Mouse (Mus musculus) ZHBTc4 (cell line): ENCODE measurements at regions not wholly inside any gene's neighbourhood (a gene's known extent, or its start where the extent isn't known, plus 50 kb on each side); places are given as distances from the start of the nearest gene placed in this dataset.
A peak's percentile ranks its signal among the peaks of the same experiment; 100 is the strongest.

Experiments
- DNase-seq: peaks from one replicate; pipeline ENCODE4 v3.0.0-alpha.2; 2011; ENCODE audit warnings: low read depth, low spot score

DNA sequence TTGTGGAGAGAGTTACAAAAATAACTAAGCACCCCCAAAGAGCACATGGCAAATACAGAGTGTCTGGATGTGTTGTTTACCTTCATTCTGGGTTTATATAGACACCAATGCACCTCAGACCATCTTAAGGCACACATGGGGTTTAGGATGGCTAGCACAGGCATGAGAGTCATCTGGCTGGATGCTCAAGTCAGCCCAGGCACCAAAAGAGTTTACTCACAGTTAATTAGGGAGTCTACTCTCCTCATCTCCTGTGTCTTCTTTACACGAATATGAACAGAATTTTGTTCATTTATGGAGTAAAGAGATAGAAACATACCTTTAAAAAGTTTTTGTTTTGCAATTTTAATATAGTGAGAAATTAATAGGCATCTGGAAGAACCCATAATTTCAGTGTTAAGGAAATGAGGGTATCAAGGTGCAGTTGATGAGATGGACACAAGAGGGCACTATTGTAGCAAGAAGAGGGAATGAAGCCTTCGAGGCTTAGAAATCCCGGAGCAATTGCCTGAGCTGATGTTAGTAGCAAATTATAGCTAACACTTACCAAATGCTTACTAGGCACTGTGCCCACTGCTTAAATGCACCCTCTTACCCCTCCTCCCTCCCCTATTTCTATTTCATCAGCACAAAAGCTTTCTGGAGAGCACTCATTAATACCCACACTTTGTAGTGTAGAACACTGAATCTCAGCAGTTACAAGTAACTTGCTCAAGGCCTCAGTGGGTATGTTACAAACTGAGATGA is 174.6 kb downstream of the Eepd1 start:
- DNase-seq, result peak; percentile 45

DNA sequence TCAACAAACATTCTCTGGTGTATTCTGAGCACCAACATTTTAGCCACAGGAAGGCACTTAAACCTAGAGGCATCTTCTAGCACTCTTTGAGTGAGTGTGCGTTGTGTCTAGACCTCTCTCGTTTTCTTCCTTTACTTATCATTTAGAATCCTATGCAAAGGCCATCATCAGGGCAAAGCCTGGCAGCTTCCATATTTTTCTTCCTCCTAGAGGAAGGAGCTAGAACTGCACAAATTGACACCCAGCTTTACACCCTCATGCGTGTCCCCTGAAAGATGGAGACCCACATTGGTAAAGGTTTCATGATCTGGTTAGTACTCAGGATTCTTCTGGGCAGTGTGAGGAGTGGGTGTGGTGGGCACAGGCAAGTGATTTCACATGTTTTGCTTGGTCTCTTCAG is 175.2 kb downstream of the Eepd1 start:
- DNase-seq, result peak; percentile 7

DNA sequence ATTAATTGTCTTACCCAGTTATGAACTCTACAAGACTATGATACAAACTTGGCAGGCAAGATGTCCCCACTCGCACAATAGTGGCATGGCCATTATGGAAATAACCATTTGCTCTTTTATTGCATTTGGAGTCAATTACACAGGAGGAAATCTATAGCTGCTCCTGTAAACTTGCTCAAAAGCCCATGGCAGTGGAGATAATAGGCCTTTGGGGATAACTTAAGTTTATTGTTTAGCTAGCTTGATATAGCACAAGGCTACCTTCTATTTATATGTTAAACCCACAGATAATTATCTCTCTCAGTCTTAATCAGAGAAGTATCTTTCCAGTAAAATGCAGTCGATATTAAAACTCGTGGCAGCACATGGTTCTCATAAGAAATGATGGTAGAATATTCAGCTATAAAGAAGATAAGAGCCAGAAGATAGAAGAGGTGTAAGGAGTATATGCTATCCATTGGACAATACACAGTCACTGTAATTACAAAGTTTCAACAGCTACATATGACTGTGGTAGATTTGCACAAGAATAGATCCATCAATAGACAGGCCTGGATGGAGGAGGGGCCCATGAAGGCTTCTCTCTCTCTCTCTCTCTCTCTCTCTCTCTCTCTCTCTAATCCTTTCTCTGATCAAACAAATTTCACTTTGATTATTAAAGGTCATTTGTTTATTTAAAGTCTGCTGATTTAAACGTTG is 202.4 kb downstream of the Eepd1 start:
- no peak for DNase-seq

DNA sequence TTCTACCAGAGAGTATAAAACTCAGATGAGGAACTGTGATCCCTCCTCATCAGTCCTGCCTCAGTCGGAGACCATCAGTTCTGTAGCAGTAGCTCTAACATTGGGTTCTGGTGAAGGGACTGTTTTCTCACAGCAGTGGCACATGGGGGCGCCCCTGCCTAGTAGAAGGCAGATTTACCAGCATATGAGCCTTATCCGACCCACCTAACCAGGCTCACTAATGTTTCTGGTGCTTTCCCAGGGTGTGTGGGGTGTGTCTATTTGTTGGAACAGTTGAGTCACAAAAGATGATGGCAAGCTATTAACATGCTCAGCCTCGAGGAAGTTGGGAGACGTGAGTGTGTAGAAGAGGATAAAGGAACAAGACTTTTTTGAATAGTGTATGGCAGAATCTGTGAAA is 212.3 kb downstream of the Eepd1 start:
- DNase-seq, result peak; percentile 31

DNA sequence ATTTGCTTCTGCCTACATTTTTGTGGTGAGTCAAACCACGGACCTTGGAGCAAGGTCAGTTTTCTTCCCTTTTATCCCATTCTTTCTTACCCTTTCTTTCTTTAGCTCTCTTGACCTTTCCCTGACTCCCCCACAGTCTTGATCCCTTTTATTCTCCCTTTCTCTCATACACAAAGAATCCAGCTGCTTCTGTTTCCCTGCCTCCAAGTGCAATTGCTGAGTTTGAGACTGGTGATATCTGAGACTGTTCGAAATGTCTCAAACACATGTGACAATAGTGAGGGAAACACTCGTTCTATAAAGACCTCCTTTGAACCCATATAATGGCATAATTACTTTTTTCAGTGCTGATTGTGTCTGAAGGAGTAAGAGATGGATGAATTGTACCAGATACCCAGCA is 213.7 kb downstream of the Eepd1 start:
- DNase-seq, result no peak

DNA sequence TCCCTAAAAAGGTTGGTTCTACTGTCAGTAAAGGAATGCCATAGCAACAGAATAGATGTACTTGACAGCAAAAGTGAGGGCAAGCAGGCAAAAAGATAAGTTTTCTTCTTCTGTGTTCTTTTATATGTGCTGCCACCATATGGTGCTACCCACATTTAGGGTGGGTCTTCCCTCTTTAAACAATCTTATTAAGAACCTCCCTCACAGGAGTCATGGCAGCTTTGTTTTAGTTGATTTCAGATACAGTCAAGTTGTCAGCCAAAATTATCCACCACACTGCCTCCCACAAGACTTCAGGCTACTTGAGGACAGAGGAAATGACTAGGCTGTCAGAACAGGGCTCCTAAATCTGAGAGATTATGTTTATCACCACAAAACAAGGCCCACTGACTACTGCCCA is 232.3 kb downstream of the Eepd1 start:
- no peak for DNase-seq

DNA sequence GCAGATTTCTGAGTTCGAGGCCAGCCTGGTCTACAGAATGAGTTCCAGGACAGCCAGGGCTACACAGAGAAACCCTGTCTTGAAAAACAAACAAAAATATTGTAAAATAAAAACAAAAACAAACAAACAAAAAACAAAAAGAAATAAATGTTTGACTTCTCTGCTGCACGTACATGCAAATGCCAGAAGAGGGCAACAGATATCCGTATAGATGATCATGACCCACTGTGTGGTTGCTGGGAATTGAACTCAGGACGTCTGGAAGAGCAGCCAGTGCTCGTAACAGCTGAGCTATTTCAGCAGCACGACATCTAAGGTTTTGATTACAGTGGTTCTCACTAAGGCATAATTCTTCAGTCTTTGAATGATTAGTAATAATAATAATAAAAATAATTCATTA is 262.8 kb downstream of the Eepd1 start:
- DNase-seq, result peak; percentile 35

DNA sequence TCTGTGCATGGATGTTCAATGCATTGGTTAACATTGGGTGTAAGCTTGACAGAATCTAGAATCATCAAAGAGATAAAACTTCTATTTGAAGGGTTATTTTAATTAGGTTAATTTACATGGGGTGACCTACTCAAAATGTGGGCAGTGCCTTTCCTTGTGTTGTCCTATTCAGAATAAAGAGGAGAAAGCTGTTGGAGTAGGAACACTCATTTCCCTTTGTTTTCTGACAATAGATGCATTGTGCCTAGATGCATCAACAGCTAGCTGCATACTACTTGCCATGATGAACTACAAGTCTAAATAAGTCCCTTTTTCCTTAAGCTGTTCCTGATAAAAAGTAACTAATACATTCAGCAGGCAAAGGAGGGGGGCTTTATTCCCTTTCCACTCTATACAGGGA is 269.8 kb downstream of the Eepd1 start:
- peak; percentile 76 for DNase-seq

DNA sequence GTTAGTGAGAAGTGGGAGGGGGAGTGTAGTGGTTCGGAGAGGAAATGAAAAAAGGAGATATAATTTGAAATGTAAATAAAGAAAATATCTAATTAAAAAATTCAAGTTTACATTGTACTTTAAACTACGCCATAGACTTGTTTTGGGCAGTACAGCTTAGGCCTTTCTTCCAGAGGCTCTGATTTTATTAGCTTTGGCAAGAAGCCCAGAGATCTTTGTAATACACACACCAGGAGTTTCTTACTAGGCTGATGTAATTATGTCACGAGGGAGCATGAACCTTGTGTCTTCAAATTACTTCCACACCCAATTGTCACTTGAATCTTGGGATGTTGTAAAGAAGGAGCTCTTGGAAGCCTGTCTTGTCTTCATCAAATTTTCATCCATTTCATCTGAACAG is 292.6 kb downstream of the Eepd1 start:
- no peak for DNase-seq

DNA sequence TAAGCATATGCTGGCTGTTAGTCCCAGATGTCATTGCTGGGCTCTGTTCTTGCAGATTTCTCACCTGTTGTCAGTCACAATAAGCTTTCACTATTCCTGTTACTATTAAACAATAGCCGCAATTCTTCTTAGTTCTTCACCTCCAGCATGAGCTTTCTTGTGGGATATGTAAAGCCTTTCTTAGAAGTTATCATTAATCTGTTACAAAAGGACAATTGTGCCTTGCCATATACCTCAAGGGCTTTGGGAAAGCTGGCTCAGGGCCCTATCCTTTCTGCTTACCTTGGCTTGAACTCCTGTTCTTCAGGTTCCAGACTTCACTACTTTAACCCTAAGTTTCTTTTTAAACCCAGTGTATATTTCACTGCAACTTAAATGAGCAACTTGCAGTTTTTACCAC is 301.3 kb downstream of the Eepd1 start:
- DNase-seq, result no peak

DNA sequence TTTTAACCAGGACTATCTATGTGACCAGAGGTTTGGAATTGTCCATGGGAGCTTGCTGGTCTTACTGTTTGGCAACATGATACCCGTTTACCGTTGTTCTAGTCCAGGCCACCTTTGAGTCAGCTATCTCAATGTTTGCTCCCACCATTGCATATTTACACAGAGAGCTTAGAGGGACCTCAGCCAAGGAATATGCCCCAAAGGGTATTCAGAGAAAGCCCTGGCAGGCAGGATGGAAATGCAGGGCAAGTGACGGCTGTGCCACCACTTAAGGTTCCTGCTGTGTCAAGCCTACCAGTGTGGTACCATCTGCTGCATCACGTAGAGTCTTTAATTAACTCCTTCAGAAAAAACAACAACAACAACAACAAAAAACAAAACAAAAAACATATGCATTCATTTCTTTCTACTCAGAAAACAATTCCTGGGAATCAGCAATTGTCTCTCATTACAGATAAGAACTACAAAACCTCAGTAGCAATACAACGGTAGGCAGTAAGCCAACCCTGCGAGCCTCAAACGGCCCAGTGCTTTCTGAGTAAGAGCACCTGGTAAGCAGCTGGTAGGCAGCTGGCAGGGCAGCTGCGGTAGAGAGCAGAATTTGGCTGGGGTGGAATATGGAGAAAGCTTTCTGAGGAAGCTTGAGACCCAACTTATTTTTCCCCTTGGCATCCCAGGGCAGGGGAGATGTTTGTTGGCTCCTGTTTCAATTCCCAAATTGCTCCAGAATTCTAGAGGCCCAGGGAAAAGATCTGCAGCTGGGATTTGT is 314.0 kb downstream of the Eepd1 start:
- DNase-seq, result no peak

DNA sequence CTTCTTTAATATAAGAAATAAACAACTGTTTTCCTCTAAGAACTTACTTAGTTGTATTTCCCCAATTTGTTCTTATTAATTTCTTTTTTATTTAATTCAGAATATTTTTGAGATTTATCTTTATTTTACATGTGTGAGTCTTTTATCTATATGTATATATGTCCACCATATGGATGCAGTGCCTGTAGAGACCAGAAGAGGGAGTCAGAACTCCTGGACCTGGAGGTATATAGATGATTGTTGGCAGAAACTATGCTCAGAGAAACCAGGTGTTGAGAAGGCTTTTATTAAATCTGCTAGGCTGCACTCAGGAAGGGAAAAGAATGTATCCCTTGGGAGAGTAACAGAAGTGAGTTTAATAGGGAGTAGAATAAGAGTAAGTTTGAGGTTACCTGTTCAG is 328.2 kb downstream of the Eepd1 start:
- DNase-seq, result peak; percentile 54

DNA sequence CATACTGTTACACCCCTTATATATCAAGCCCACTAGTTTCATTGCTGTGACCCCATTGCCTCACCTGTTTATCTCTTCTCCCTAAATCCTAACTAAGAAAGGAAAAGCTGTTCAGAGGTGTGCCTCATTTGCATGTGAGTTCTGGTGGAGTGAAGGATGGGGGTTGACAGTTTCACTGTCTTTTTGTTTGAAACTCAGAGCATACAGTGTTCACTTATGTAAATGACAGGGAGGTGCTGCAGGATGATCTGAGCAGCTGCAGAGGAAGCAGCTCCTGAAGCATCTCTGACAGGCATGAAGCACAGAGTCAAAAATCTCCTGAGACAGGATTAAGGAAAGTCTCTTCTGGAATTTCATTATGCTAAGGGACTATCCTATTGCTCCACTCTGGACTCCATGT is 351.9 kb downstream of the Eepd1 start:
- peak; percentile 41 for DNase-seq

DNA sequence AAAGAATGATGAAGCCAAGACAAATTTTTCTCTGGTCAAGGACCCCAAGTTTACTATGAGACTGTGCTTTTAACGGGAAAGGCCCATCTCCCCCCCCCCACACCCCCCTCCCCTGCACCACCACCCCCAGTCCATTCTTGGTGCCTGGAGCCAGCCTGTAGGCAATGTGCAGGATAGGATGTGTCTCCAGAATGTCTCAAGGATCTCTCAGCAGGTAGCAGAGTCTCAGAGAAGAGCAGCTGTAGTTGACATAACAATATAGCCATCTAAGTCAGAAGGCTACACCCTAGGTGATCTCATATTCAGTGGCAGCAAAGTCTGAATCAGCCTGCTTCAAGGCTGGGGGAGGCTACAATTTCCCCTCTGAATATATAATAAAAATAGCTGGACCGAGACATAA is 368.6 kb downstream of the Eepd1 start:
- DNase-seq, result peak; percentile 46

DNA sequence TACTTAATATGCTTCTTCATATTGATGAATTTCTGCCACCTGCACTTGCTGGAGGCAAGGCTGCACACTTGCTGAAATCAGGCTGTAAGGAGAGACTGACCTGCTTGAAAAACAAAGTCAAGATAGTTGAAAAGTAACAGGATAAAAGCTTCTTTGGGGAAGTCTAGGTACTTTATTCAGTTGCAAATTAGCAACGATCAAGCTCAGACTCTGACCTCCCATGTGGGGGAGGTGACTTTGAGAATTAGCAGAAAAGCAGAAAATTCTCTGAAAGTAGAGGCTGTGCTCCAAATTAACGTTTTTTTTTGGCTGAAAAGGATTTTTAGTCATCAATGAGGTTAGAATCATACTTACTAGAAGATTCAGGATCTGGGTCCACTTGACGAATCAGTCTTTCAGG is 369.3 kb downstream of the Eepd1 start:
- DNase-seq, result peak; percentile 68

DNA sequence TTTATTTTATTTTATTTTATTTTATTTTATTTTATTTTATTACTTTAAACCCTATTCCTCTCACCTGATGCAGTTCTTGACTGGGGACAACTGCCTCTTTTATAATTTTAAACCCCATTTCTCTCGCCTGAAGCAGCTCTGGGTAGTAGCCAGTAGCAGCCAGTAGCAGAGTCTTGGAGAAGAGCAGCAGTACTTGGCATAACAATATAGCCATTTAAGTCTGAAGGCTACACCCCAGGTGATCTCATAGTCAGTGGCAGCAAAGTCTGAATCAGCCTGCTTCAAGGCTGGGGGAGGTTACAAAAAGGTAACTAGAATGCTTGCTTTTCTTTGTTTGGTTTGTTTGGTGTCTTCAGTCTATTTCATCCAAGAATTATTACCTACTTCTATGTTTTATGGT is 373.2 kb downstream of the Eepd1 start:
- peak; percentile 76 for DNase-seq

DNA sequence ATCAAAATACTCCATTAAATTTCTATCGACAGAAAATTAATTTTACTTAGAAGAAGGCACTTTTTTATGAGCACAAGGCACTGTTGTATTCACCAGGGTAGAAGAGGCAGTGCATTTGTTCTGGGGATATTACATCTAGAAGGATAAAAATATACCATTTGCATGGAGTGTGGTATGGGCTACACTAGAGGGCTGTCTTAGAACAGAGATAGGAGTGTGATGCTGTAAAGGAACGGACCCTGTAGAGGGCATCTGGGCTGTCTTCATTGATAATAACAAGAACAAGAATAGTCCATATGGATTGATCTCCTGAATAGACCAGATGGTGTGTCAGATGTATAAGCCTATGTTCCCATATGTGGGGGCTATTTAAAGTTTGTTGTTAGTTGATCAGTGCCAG is 388.9 kb downstream of the Eepd1 start:
- no peak for DNase-seq

DNA sequence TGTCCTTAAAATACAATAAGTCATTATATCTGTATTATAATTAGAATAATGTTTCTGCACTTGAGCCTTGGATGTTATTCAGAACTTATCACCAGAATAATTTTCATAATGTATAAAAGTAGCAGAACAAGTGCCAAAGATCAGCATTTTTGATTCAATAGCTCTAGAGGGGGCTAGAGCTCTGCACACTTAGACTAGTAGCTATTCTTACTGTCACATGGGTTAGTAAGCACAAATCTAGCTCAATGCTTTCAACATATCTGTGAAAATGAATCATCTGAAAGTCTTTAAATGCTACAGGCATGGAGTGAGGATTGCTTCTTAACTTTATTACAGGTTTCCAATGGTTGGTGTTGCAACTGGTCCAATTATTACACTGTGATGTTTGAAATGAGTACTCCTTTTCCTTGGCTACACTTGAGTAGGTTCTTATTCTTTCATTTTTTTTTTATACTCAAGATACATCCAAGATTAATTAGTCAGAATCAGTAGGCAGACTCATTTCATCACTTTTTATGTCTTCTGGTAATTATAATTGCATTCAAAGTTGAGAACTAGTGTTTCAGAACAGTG is 415.1 kb downstream of the Eepd1 start:
- no peak for DNase-seq
